Mouse (Mus musculus) cerebellum, postnatal 4 days (tissue): ENCODE data around the gene Scarf1.

Source experiments
- DNase-seq, 2 experiments: peaks; one replicate each; pipeline ENCODE4 v3.0.0; 2022; ENCODE audit warnings: low spot score in 2 of 2, mixed read lengths in 1 of 2

Scarf1 gene

GRCm38 (mm10) chr11:75563851-75564548 is 50.7 kb downstream of the Scarf1 start:
- DNase-seq, result no peak

- DNase-seq, result no peak
Measured at GRCm38 (mm10) chr11:75565849-75566248, 52.5 kb downstream of the Scarf1 start.

GRCm38 (mm10) chr11:75566276-75567196 is 53.2 kb downstream of the Scarf1 start:
- DNase-seq, result no peak

- DNase-seq, result no peak
Measured at GRCm38 (mm10) chr11:75567346-75568114, 54.2 kb downstream of the Scarf1 start.

- DNase-seq, result no peak
Measured at GRCm38 (mm10) chr11:75568115-75568511, 54.8 kb downstream of the Scarf1 start.

GRCm38 (mm10) chr11:75568962-75569361 is 55.6 kb downstream of the Scarf1 start:
- no peak for DNase-seq

- no peak for DNase-seq
Measured at GRCm38 (mm10) chr11:75570375-75571125, 57.2 kb downstream of the Scarf1 start.

- no peak for DNase-seq
Measured at GRCm38 (mm10) chr11:75571126-75571990, 58.0 kb downstream of the Scarf1 start.

- no peak for DNase-seq
Measured at GRCm38 (mm10) chr11:75572301-75572791, 59.0 kb downstream of the Scarf1 start.

- peak; percentile 89 to 91 for DNase-seq
Measured at GRCm38 (mm10) chr11:75572854-75573650, 59.7 kb downstream of the Scarf1 start.

GRCm38 (mm10) chr11:75574378-75575123 is 61.2 kb downstream of the Scarf1 start:
- no peak for DNase-seq

- no peak for DNase-seq
Measured at GRCm38 (mm10) chr11:75575560-75576123, 62.3 kb downstream of the Scarf1 start.
